Mouse (Mus musculus): Measurements from ENCODE around the gene Fmo1. TPM values are rescaled to one million over a fixed set of nuclear protein-coding genes. Genes with fewer than 3 reads are reported as not detected.
"Not testable (repeated sequence)": the region's sequence is repeated elsewhere in the genome, so short reads cannot be mapped to it uniquely, and the experiment has no call there.

Gene Fmo1
- polyA plus RNA-seq, 1 experiment = 529 TPM

- 61% methylated on average over 5 of the region's 5 CpGs for WGBS
- H3K4me3 ChIP-seq (ENCODE audit: insufficient read depth, low read depth, low read length) = no peak overlapping the region
- no peak overlapping the region for H3K27ac ChIP-seq (ENCODE audit: insufficient read depth, low read depth, low read length)
- no peaks in the 10 kb centered on the region for H3K4me1 ChIP-seq (ENCODE audit: control insufficient read depth, insufficient read depth, low read length)
- TF ChIP-seq POLR2A (IDR thresholded peaks at IDR 0.05; ENCODE audit: low read depth, low read length) (no peak), CTCF (conservative IDR thresholded peaks at IDR 0.05; ENCODE audit: insufficient read depth, insufficient read length, low read depth, low read length) (peak; percentile 32; the same call in 1 of the 2 replicates)
- H3K36me3 ChIP-seq (ENCODE audit: control insufficient read depth, insufficient read depth, low read length) = no peaks in the 10 kb centered on the region
- no peak for DNase-seq
- no peaks in the 10 kb centered on the region for H3K27me3 ChIP-seq (replicated peaks; ENCODE audit: control insufficient read depth, insufficient read depth, low read length)
Observed at GRCm38 (mm10) chr1:162805011-162805410, 61.4 kb downstream of the Fmo1 start.

DNA sequence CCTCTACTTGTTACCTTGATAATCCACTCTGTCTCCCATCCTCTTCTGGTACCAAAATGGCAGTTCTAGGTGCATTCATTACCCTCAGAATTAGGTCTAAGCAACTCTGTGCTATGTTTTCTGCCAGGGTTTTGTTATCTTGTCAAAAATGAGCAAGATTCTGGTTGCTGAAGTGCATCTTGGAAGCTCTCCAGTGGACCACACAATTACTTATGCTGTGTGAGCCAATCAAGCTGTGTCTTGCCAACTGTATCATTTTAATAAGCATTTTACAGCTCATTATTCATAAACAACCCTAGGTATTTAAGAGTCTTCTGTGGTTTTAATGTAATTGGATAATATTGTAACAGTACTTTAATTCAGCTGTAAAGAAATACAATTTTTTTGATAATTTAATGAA lies 70.0 kb downstream of the Fmo1 start:
- peaks cover 3% of the 10 kb centered on the region; the same call in 1 of the 2 replicates for H3K4me1 ChIP-seq (ENCODE audit: control insufficient read depth, insufficient read depth, low read length)
- DNase-seq = no peak
- no peaks in the 10 kb centered on the region for H3K27me3 ChIP-seq (replicated peaks; ENCODE audit: control insufficient read depth, insufficient read depth, low read length)
- no peaks in the 10 kb centered on the region for H3K36me3 ChIP-seq (ENCODE audit: control insufficient read depth, insufficient read depth, low read length)
- no peak overlapping the region for H3K4me3 ChIP-seq (ENCODE audit: insufficient read depth, low read depth, low read length)
- TF ChIP-seq CTCF (conservative IDR thresholded peaks at IDR 0.05; ENCODE audit: insufficient read depth, insufficient read length, low read depth, low read length) = no peak
- TF ChIP-seq POLR2A (IDR thresholded peaks at IDR 0.05; ENCODE audit: low read depth, low read length) = no peak
- H3K27ac ChIP-seq (ENCODE audit: insufficient read depth, low read depth, low read length) = no peak overlapping the region

GRCm38 (mm10) chr1:162792306-162793044 lies 73.9 kb downstream of the Fmo1 start:
- peak; percentile 91 for DNase-seq
- WGBS = 25% methylated on average over 7 of the region's 7 CpGs

DNA sequence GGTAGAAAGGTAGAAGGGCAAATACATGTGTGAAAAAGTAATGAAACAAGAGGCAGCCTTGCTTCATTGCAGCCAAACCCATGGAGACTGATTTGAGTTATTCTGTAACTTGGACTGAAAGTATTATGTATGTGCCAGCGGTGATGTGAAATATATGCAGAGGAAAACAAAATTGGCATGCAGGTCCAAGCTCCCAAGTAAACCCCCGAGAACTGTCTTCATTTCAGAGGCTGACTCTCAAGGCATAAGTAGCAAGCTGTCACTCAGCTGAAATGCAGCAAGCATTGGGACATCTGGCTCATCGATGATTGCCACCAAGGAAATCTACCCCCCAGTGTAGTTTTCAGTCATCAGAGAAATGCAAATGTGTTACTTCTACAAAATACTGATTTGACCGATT lies 81.2 kb downstream of the Fmo1 start:
- TF ChIP-seq POLR2A (IDR thresholded peaks at IDR 0.05; ENCODE audit: low read depth, low read length) = no peak
- TF ChIP-seq CTCF (conservative IDR thresholded peaks at IDR 0.05; ENCODE audit: insufficient read depth, insufficient read length, low read depth, low read length) = no peak
- 55% methylated on average over 4 of the region's 4 CpGs for WGBS
- Histone ChIP-seq H3K27me3 (replicated peaks; ENCODE audit: control insufficient read depth, insufficient read depth, low read length) (no peaks in the 10 kb centered on the region), H3K4me3 (ENCODE audit: insufficient read depth, low read depth, low read length) (no peak overlapping the region), H3K4me1 (ENCODE audit: control insufficient read depth, insufficient read depth, low read length) (no peaks in the 10 kb centered on the region), H3K27ac (ENCODE audit: insufficient read depth, low read depth, low read length) (no peak overlapping the region), H3K36me3 (ENCODE audit: control insufficient read depth, insufficient read depth, low read length) (no peaks in the 10 kb centered on the region)
- no peak for DNase-seq

More at GRCm38 (mm10) chr1:162792306-162793044, 73.9 kb downstream of the Fmo1 start:
- H3K27me3 ChIP-seq (replicated peaks; ENCODE audit: control insufficient read depth, insufficient read depth, low read length) = no peaks in the 10 kb centered on the region
- no peak for TF ChIP-seq POLR2A (IDR thresholded peaks at IDR 0.05; ENCODE audit: low read depth, low read length)
- no peak for TF ChIP-seq CTCF (conservative IDR thresholded peaks at IDR 0.05; ENCODE audit: insufficient read depth, insufficient read length, low read depth, low read length)
- H3K27ac ChIP-seq (ENCODE audit: insufficient read depth, low read depth, low read length) = peak overlapping the region; percentile 73
- peaks cover 3% of the 10 kb centered on the region; the same call in 1 of the 2 replicates for H3K4me1 ChIP-seq (ENCODE audit: control insufficient read depth, insufficient read depth, low read length)
- no peaks in the 10 kb centered on the region for H3K36me3 ChIP-seq (ENCODE audit: control insufficient read depth, insufficient read depth, low read length)
- H3K4me3 ChIP-seq (ENCODE audit: insufficient read depth, low read depth, low read length) = no peak overlapping the region

DNA sequence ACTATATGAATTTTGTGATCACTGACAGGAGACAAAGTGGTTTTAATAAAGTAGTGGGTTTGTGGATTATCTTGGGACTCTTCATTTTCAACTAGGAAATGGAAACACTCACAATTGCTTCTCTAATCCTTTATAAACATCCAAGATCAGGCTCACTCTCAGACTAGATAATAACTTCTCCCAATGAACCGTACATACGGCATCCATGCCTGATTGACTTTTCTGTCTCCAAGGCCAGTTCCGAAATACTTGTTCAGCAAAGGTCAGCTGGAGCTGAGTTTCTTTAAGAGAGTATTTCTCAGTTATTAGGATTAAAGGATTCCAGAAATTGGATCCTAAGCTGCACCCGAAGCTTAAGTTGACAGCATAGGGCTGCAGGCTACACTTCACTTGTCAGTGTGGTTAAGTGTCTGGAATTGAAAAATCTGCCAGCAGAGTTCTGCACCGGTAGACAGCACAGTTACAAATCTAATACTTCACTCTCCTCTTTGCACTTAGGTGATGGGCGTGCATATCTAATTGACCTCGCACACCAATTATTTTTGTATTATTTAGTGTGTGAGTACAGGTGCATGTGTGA lies 82.7 kb downstream of the Fmo1 start:
- TF ChIP-seq POLR2A (IDR thresholded peaks at IDR 0.05; ENCODE audit: low read depth, low read length) (no peak), CTCF (conservative IDR thresholded peaks at IDR 0.05; ENCODE audit: insufficient read depth, insufficient read length, low read depth, low read length) (no peak)
- DNase-seq = no peak
- 52% methylated on average over 7 of the region's 7 CpGs for WGBS

DNA sequence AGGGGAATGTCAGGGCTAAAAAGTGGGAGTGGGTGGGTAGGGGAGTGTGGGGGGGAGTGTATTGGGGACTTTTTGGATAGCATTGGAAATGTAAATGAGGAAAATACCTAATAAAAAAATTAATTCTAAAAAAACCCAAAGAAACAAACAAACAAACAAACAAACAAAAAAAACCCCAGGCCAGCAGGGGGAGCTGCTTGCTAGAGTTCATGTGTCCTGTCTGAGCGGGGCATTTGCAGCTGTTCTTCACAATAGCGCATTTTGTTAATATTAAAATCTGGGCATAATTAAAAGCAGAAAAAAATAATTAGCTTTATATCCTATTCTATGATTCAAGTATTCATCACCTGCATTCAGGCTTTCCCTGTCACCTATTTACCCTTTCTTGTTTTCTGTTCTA lies 85.4 kb downstream of the Fmo1 start:
- not testable (repeated sequence) for H3K27me3 ChIP-seq (replicated peaks; ENCODE audit: control insufficient read depth, insufficient read depth, low read length); H3K4me3 ChIP-seq (ENCODE audit: insufficient read depth, low read depth, low read length); H3K27ac ChIP-seq (ENCODE audit: insufficient read depth, low read depth, low read length); H3K36me3 ChIP-seq (ENCODE audit: control insufficient read depth, insufficient read depth, low read length); H3K4me1 ChIP-seq (ENCODE audit: control insufficient read depth, insufficient read depth, low read length)
- peak; percentile 33; the same call in 1 of the 2 replicates for TF ChIP-seq CTCF (conservative IDR thresholded peaks at IDR 0.05; ENCODE audit: insufficient read depth, insufficient read length, low read depth, low read length)
- peak; percentile 41 for DNase-seq
- WGBS = 74% methylated on average over 2 of the region's 2 CpGs

More for the DNA sequence above, 82.7 kb downstream of the Fmo1 start:
- Histone ChIP-seq H3K4me3 (ENCODE audit: insufficient read depth, low read depth, low read length) (no peak overlapping the region), H3K36me3 (ENCODE audit: control insufficient read depth, insufficient read depth, low read length) (no peaks in the 10 kb centered on the region), H3K27ac (ENCODE audit: insufficient read depth, low read depth, low read length) (no peak overlapping the region), H3K4me1 (ENCODE audit: control insufficient read depth, insufficient read depth, low read length) (no peaks in the 10 kb centered on the region), H3K27me3 (replicated peaks; ENCODE audit: control insufficient read depth, insufficient read depth, low read length) (no peaks in the 10 kb centered on the region)

Other genes starting within 250 kb of the Fmo1 start
- 2.0 and 2.9 TPM in 2 replicates for gene Myoc, start 227.5 kb downstream of the Fmo1 start, polyA plus RNA-seq (2012; rRNA removed)
- gene Myocos, start 208.4 kb downstream of the Fmo1 start, polyA plus RNA-seq (2012; rRNA removed) = not detected in 2 replicates
- gene Prrc2c, start 126.1 kb downstream of the Fmo1 start, polyA plus RNA-seq (2012; rRNA removed) = 23.5 and 26.7 TPM in 2 replicates
- gene Fmo4, start 52.6 kb downstream of the Fmo1 start, polyA plus RNA-seq (2012; rRNA removed) = 28.0 and 29.6 TPM in 2 replicates
- 116 and 161 TPM in 2 replicates for gene Fmo2, start 32.1 kb upstream of the Fmo1 start, polyA plus RNA-seq (2012; rRNA removed)
- gene Fmo6, start 70.9 kb upstream of the Fmo1 start, polyA plus RNA-seq (2012; rRNA removed) = not detected in 2 replicates
- 0.18 and 0.19 TPM in 2 replicates for gene Fmo3, start 117.9 kb upstream of the Fmo1 start, polyA plus RNA-seq (2012; rRNA removed)
- gene Mroh9, start 219.1 kb upstream of the Fmo1 start, polyA plus RNA-seq (2012; rRNA removed) = not detected in 2 replicates

All from kidney, adult 2 months (tissue).